Mouse (Mus musculus) heart, embryonic 16.5 days (tissue): ENCODE data around the gene Bicc1. TPM values are rescaled to one million over a fixed set of nuclear protein-coding genes. Genes with fewer than 3 reads are reported as not detected.
"Not testable (repeated sequence)": the region's sequence is repeated elsewhere in the genome, so short reads cannot be mapped to it uniquely, and the experiment has no call there.

ENCODE experiments used
- ATAC-seq: fragments of 200-750 bp; cut with Nextera tagmentation; replicated peaks from 2 replicates; pipeline ENCODE4 v1.8.0; 2017; ENCODE audit warnings: moderate number of reproducible peaks; ENCODE audit not compliant: insufficient read depth, low FRiP score; ENCODE audit errors: extremely low read depth
- H3K27ac ChIP-seq: fragments of 300-500 bp; sonication (generic); 2 replicates; pipeline ENCODE4 v1.5.1; 2014; ENCODE audit warnings: mild to moderate bottlenecking, low read length, control low read depth, moderate library complexity
- H3K27me3 ChIP-seq: fragments of 300-500 bp; sonication (generic); 2 replicates; pipeline ENCODE4 v1.6.1; 2014; ENCODE audit warnings: low read length, mixed read lengths; ENCODE audit not compliant: control insufficient read depth, insufficient read depth
- H3K36me3 ChIP-seq: fragments of 300-500 bp; sonication (generic); 2 replicates; pipeline ENCODE4 v1.6.1; 2014; ENCODE audit not compliant: control insufficient read depth, insufficient read depth
- H3K4me1 ChIP-seq: fragments of 300-500 bp; sonication (generic); 2 replicates; pipeline ENCODE4 v1.6.1; 2014; ENCODE audit warnings: low read length, mixed read lengths; ENCODE audit not compliant: control insufficient read depth, insufficient read depth
- H3K4me2 ChIP-seq: fragments of 300-500 bp; sonication (generic); 2 replicates; pipeline ENCODE4 v1.6.1; 2014; ENCODE audit warnings: low read depth, mild to moderate bottlenecking, control low read depth, low read length
- H3K4me3 ChIP-seq: fragments of 300-500 bp; sonication (generic); 2 replicates; pipeline ENCODE4 v1.5.1; 2014; ENCODE audit warnings: mild to moderate bottlenecking, control low read depth, low read length
- H3K9ac ChIP-seq: fragments of 300-500 bp; sonication (generic); 2 replicates; pipeline ENCODE4 v1.6.1; 2014; ENCODE audit warnings: low read length, control low read depth
- H3K9me3 ChIP-seq: fragments of 300-500 bp; sonication (generic); replicated peaks from 2 replicates; pipeline ENCODE4 v1.6.1; 2016; ENCODE audit warnings: low read length; ENCODE audit not compliant: control insufficient read depth
- WGBS: fragments of 180-500 bp; shearing (Covaris S2); extraction: QIAGEN DNeasy Blood & Tissue Kit; methylation state at CpG from one replicate; pipeline ENCODE4 v1.1.7; 2014; 5-methylcytosine and 5-hydroxymethylcytosine counted together
- polyA plus RNA-seq: library from polyadenylated mRNA; unstranded; fragments of >200 nt; fragmentation: Nextera tagmentation; extraction: Ambion mirVana; gene quantifications from 2 replicates; pipeline ENCODE4 v1.2.1, GENCODE M21; 2015

Bicc1 gene
- polyA plus RNA-seq, 1 experiment from 2014 or later: 16.7 TPM

GRCm38 (mm10) chr10:70950105-70950424 lies 209.4 kb downstream of the Bicc1 start:
- Histone ChIP-seq H3K9me3 (no peaks in the 10 kb centered on the region), H3K4me3 (no peak overlapping the region), H3K9ac (no peak overlapping the region), H3K4me2 (no peak overlapping the region), H3K36me3 (no peaks in the 10 kb centered on the region; the same call in 1 of the 2 replicates), H3K27me3 (no peaks in the 10 kb centered on the region), H3K4me1 (peaks cover 5% of the 10 kb centered on the region; the same call in 1 of the 2 replicates), H3K27ac (no peak overlapping the region)
- 55% methylated on average over 3 of the region's 3 CpGs for WGBS
- no peak for ATAC-seq

GRCm38 (mm10) chr10:70949254-70950104 lies 210.0 kb downstream of the Bicc1 start:
- Histone ChIP-seq H3K9ac (no peak overlapping the region), H3K4me2 (no peak overlapping the region), H3K27me3 (no peaks in the 10 kb centered on the region), H3K36me3 (no peaks in the 10 kb centered on the region; the same call in 1 of the 2 replicates), H3K27ac (no peak overlapping the region), H3K9me3 (no peaks in the 10 kb centered on the region), H3K4me1 (peaks cover 5% of the 10 kb centered on the region; the same call in 1 of the 2 replicates), H3K4me3 (no peak overlapping the region)
- 34% methylated on average over 23 of the region's 23 CpGs for WGBS
- no peak for ATAC-seq

GRCm38 (mm10) chr10:70948276-70948675 lies 211.2 kb downstream of the Bicc1 start:
- Histone ChIP-seq H3K36me3 (no peaks in the 10 kb centered on the region; the same call in 1 of the 2 replicates), H3K4me2 (no peak overlapping the region), H3K27ac (no peak overlapping the region), H3K9me3 (no peaks in the 10 kb centered on the region), H3K27me3 (no peaks in the 10 kb centered on the region), H3K9ac (no peak overlapping the region), H3K4me1 (peaks cover 5% of the 10 kb centered on the region; the same call in 1 of the 2 replicates), H3K4me3 (no peak overlapping the region)
- WGBS: 89% methylated on average over 10 of the region's 10 CpGs
- ATAC-seq: no peak

DNA sequence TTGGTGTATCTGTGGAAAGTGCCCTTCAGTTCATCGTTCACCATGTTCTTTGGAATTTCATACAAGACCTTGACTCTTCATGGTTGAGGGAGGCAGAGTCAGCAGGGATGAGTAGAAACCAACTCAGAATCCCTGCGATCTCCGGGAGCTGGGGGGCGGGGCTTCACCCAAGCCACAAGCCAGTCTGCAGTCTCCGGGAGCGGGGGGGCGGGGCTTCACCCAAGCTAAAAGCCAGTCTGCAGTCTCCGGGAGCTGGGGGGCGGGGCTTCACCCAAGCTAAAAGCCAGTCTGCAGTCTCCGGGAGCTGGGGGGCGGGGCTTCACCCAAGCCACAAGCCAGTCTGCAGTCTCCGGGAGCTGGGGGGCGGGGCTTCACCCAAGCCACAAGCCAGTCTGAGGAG lies 213.4 kb downstream of the Bicc1 start:
- not testable (repeated sequence) for H3K27me3 ChIP-seq, H3K9ac ChIP-seq, ATAC-seq, H3K27ac ChIP-seq, H3K4me3 ChIP-seq, H3K4me2 ChIP-seq, H3K36me3 ChIP-seq, H3K9me3 ChIP-seq
- 90% methylated on average over 13 of the region's 13 CpGs for WGBS
- H3K4me1 ChIP-seq: peaks cover 15% of the 10 kb centered on the region

DNA sequence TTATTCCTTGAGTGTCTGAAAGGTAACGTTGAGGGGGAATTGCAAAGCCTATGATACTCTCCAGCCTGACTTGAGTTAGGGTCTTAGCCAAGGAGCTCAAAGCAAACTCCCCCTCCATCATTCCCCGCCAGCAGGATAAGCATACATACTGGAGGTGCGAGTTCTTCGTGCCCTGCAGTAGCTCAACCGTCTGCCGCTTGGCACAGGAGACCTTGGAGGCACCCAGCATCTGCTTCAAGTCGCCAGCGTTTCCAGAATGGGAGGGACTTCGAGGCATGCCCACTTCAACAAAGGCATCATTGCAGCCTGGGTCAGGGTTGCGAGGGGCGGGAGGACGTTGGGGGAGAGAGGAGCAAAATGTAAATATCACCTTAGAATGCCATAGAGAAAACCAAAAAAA lies 214.4 kb downstream of the Bicc1 start:
- no peaks in the 10 kb centered on the region for H3K9me3 ChIP-seq
- H3K4me1 ChIP-seq: peaks cover 14% of the 10 kb centered on the region
- H3K9ac ChIP-seq: no peak overlapping the region
- H3K27me3 ChIP-seq: no peaks in the 10 kb centered on the region
- 79% methylated on average over 12 of the region's 12 CpGs for WGBS
- H3K4me2 ChIP-seq: no peak overlapping the region
- no peak overlapping the region for H3K27ac ChIP-seq
- H3K4me3 ChIP-seq: no peak overlapping the region
- ATAC-seq: no peak
- no peaks in the 10 kb centered on the region; the same call in 1 of the 2 replicates for H3K36me3 ChIP-seq

DNA sequence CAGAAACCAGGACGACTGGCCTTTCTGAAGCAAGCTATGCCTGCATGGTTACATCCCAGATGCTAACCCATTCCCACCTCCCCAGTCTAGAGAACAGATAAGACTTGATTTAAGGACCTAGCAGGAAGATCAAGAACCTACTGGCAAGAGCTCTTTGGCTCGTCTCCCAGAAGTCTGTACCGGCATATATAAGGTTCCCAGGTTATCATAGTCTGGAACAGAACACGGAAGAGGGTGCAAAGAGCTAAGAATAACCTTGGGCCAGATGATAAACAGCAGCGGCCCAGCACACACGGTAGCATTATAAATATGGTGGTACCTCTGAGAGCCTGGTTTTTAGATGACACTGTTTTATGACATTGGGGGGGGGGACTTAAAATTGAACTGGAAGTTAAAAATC lies 217.9 kb downstream of the Bicc1 start:
- Histone ChIP-seq H3K36me3 (peaks cover 4% of the 10 kb centered on the region), H3K9ac (no peak overlapping the region), H3K27me3 (no peaks in the 10 kb centered on the region), H3K9me3 (0 out of 2 replicates have a peak, but pooled peaks cover under 1% of the 10 kb centered on the region), H3K27ac (peak overlapping the region; percentile 61), H3K4me1 (peaks cover 13% of the 10 kb centered on the region), H3K4me2 (no peak overlapping the region), H3K4me3 (no peak overlapping the region)
- ATAC-seq: 0 out of 2 replicates have a peak, but pooled peaks have one; percentile 21
- WGBS: 23% methylated on average over 6 of the region's 6 CpGs

GRCm38 (mm10) chr10:70939751-70940150 lies 219.7 kb downstream of the Bicc1 start:
- Histone ChIP-seq H3K4me2 (no peak overlapping the region), H3K4me3 (no peak overlapping the region), H3K36me3 (peaks cover 21% of the 10 kb centered on the region), H3K4me1 (peaks cover 13% of the 10 kb centered on the region), H3K27me3 (no peaks in the 10 kb centered on the region), H3K27ac (peak overlapping the region; percentile 15; the same call in 1 of the 2 replicates), H3K9ac (no peak overlapping the region), H3K9me3 (peaks cover 8% of the 10 kb centered on the region; the same call in 1 of the 2 replicates)
- 47% methylated on average over 12 of the region's 12 CpGs for WGBS
- peak; percentile 78 for ATAC-seq

DNA sequence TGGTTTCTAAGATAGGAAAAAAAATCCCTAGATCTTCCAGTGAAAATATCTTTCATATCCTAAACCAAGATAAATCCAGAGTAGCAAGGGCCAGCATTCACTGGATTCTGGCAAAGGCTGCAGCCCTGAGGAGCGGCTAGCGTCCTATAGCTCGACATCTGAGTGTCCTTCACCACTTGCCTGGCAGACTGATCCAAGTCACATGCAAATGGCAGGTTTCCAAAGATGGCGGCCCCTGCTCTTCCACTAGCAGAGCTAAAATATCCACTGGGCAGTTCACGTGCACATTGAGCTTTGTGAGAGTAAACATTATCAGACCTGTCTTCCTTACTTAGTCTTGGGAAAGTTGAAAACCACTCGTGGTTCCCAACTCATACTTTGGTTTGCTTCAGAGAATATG lies 222.1 kb downstream of the Bicc1 start:
- Histone ChIP-seq H3K4me2 (no peak overlapping the region), H3K4me3 (no peak overlapping the region), H3K9ac (no peak overlapping the region), H3K4me1 (peaks cover 13% of the 10 kb centered on the region), H3K36me3 (peaks cover 24% of the 10 kb centered on the region), H3K27me3 (no peaks in the 10 kb centered on the region), H3K27ac (peak overlapping the region; percentile 64), H3K9me3 (peaks cover 8% of the 10 kb centered on the region)
- 46% methylated on average over 6 of the region's 6 CpGs for WGBS
- no peak for ATAC-seq

GRCm38 (mm10) chr10:70936008-70936407 lies 223.5 kb downstream of the Bicc1 start:
- Histone ChIP-seq H3K27me3 (no peaks in the 10 kb centered on the region), H3K9ac (no peak overlapping the region), H3K27ac (no peak overlapping the region), H3K4me1 (peaks cover 3% of the 10 kb centered on the region; the same call in 1 of the 2 replicates), H3K4me2 (no peak overlapping the region), H3K36me3 (peaks cover 30% of the 10 kb centered on the region), H3K4me3 (no peak overlapping the region), H3K9me3 (peaks cover 8% of the 10 kb centered on the region)
- ATAC-seq: no peak
- 77% methylated on average over 3 of the region's 3 CpGs for WGBS
